Mouse (Mus musculus): ENCODE measurements around the gene Necap1. TPM values are rescaled to one million over a fixed set of nuclear protein-coding genes. Genes with fewer than 3 reads are reported as not detected.

Necap1 gene
- polyA plus RNA-seq, 2 experiments, result 49.3 to 58.3 TPM

DNA sequence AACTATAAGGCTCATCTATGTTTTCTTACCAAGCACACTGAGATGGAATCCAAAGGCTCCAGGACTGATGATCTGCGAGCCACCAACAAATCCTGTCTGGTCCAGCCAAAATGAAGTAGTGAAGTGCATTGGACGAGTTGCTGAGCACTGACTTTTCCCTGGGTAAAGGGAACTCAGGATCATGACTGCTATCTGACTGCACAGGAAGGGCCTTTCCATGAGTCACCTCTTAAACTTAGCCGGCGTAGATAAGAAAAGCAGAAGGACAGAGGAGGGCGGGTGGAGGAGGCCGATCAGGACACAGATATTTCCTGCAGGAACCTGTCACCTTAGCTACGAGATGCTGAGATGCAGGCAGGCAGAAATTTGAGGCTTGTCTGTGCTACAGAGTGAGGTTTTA lies 18.3 kb upstream of the Necap1 start, which contains the start of gene C3ar1:
Gene C3ar1, minus strand, starts transcription at position 207 of the 400 bp plus-strand sequence.
- no peaks in the 10 kb centered on the region for H3K4me1 ChIP-seq (ENCODE audit: control insufficient read depth, insufficient read depth, low read length)
- ATAC-seq (ENCODE audit: low FRiP score, low read depth) (no peak), DNase-seq (ENCODE audit: low spot score) (no peak)
- no peak within 1 kb of the TSS for H3K27ac ChIP-seq (replicated peaks; ENCODE audit: low read depth, low read length)
- no peak within 1 kb of the TSS for H3K4me3 ChIP-seq (replicated peaks; ENCODE audit: low read length)
- no peak within 1 kb of the TSS for H3K4me2 ChIP-seq (replicated peaks; ENCODE audit: low read depth, low read length, severe bottlenecking)
- H3K9me3 ChIP-seq (ENCODE audit: control insufficient read depth, low read length), result no peaks in the 10 kb centered on the region
- no peak for TF ChIP-seq POLR2A (IDR thresholded peaks at IDR 0.05; ENCODE audit: borderline replicate concordance, extremely low read depth, insufficient read depth, insufficient read length)
- H3K9ac ChIP-seq (ENCODE audit: low read depth, low read length, severe bottlenecking), result no peak within 1 kb of the TSS
- WGBS, result 85% methylated on average over 7 of the region's 7 CpGs
- H3K27me3 ChIP-seq (ENCODE audit: control insufficient read depth, insufficient read depth, low read length), result no peaks in the 10 kb centered on the region
- H3K36me3 ChIP-seq (ENCODE audit: control insufficient read depth, insufficient read depth, low read length), result no peaks in the 10 kb centered on the region

DNA sequence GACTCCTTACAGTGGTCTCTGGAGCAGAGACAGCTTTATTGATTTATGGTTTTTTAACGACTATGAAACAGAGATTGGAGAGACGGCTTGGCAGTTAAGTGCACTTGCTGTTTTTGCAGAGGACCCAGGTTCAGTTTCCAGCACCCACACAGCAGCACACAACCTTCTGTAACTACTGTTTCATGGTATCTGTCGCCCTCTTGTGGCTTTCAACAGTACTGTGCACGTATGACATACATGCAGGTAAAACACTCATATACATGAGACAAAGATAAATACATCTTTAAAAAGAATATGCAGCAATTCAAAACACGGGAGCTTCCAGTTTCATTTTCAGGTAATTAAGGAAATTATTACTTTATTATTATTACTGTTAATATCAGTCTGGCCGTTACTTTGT lies 11.8 kb upstream of the Necap1 start:
- H3K4me1 ChIP-seq (ENCODE audit: control insufficient read depth, insufficient read depth, low read length), result no peaks in the 10 kb centered on the region
- DNase-seq (ENCODE audit: low spot score), result no peak
- 71% methylated on average over 6 of the region's 6 CpGs for WGBS
- H3K36me3 ChIP-seq (ENCODE audit: control insufficient read depth, insufficient read depth, low read length), result no peaks in the 10 kb centered on the region
- H3K27me3 ChIP-seq (ENCODE audit: control insufficient read depth, insufficient read depth, low read length), result no peaks in the 10 kb centered on the region
- no peak overlapping the region for H3K4me2 ChIP-seq (replicated peaks; ENCODE audit: low read depth, low read length, severe bottlenecking)
- H3K9me3 ChIP-seq (ENCODE audit: control insufficient read depth, low read length), result peaks cover 9% of the 10 kb centered on the region
- no peak overlapping the region for H3K9ac ChIP-seq (ENCODE audit: low read depth, low read length, severe bottlenecking)
- ATAC-seq (ENCODE audit: low FRiP score, low read depth), result no peak
- H3K4me3 ChIP-seq (replicated peaks; ENCODE audit: low read length), result no peak overlapping the region
- TF ChIP-seq POLR2A (IDR thresholded peaks at IDR 0.05; ENCODE audit: borderline replicate concordance, extremely low read depth, insufficient read depth, insufficient read length), result no peak
- H3K27ac ChIP-seq (replicated peaks; ENCODE audit: low read depth, low read length), result no peak overlapping the region

DNA sequence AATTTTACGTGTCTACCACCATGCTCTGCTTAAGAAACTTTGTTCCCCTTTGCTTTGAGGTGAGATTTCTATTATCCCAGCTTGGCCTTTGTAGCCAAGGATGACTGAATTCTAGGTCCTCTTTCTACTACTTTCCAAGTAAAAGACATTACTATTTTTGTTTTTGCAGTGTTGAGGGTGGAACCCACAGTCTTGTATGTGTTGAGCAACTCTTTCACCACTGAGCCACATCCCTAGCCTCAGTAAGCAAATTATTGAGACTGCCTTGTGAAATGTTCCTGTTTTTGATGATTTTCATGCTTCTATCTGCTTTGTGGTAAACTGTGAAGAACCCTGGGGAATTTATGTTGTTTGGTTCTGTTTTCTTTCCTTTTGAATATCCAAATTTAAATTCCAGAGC lies 11.4 kb upstream of the Necap1 start:
- 93% methylated on average over 1 of the region's 1 CpGs for WGBS
- no peak for TF ChIP-seq POLR2A (IDR thresholded peaks at IDR 0.05; ENCODE audit: borderline replicate concordance, extremely low read depth, insufficient read depth, insufficient read length)
- ATAC-seq (ENCODE audit: low FRiP score, low read depth) (no peak), DNase-seq (ENCODE audit: low spot score) (no peak)
- Histone ChIP-seq H3K4me1 (ENCODE audit: control insufficient read depth, insufficient read depth, low read length) (no peaks in the 10 kb centered on the region), H3K4me3 (replicated peaks; ENCODE audit: low read length) (no peak overlapping the region), H3K4me2 (replicated peaks; ENCODE audit: low read depth, low read length, severe bottlenecking) (no peak overlapping the region), H3K9me3 (ENCODE audit: control insufficient read depth, low read length) (peaks cover 9% of the 10 kb centered on the region), H3K9ac (ENCODE audit: low read depth, low read length, severe bottlenecking) (no peak overlapping the region), H3K27me3 (ENCODE audit: control insufficient read depth, insufficient read depth, low read length) (no peaks in the 10 kb centered on the region), H3K27ac (replicated peaks; ENCODE audit: low read depth, low read length) (no peak overlapping the region), H3K36me3 (ENCODE audit: control insufficient read depth, insufficient read depth, low read length) (no peaks in the 10 kb centered on the region)

DNA sequence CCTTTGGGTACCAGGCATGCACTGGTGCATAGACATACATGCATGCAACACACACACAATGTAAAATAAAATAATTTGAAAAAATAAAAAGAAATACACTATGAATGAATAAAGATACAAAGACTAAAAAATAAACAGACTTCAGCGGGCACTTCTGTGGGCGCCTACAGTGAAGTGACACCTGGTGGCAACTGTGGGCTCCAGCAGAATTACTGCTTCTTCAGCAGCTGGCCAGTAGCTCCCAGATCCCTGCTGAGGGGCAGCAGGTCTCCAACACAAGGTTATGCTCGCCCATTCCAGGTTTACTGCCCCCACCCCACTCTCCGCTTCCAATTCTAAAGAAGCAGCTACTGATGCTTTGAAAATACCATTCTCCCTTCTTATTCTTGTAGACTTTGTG lies 6.4 kb upstream of the Necap1 start:
- no peak overlapping the region for H3K9ac ChIP-seq (ENCODE audit: low read depth, low read length, severe bottlenecking)
- no peaks in the 10 kb centered on the region for H3K4me1 ChIP-seq (ENCODE audit: control insufficient read depth, insufficient read depth, low read length)
- no peaks in the 10 kb centered on the region for H3K27me3 ChIP-seq (ENCODE audit: control insufficient read depth, insufficient read depth, low read length)
- no peaks in the 10 kb centered on the region for H3K36me3 ChIP-seq (ENCODE audit: control insufficient read depth, insufficient read depth, low read length)
- no peak for TF ChIP-seq POLR2A (IDR thresholded peaks at IDR 0.05; ENCODE audit: borderline replicate concordance, extremely low read depth, insufficient read depth, insufficient read length)
- DNase-seq (ENCODE audit: low spot score) (no peak), ATAC-seq (ENCODE audit: low FRiP score, low read depth) (no peak)
- H3K4me2 ChIP-seq (replicated peaks; ENCODE audit: low read depth, low read length, severe bottlenecking), result no peak overlapping the region
- no peaks in the 10 kb centered on the region for H3K9me3 ChIP-seq (ENCODE audit: control insufficient read depth, low read length)
- no peak overlapping the region for H3K27ac ChIP-seq (replicated peaks; ENCODE audit: low read depth, low read length)
- WGBS, result 62% methylated on average over 4 of the region's 4 CpGs
- no peak overlapping the region for H3K4me3 ChIP-seq (replicated peaks; ENCODE audit: low read length)

DNA sequence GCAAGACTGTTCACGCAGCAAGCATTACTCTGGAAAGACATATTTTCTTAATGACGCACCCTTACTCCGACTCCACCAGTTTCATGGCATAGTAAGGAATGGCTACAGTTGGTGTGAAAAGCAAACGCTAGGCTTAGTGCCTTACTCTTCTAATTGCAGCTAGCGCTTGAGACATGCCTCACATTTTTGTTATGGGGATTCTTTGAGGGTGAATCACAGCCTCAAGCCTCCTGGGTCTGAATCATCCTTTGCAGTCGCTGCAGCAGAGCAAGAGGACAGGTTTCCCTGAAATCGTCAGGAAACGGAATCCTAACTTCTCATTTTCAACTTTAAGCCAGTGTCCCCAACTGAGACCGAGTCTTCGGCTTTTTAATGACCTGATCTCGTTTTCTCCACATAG lies 4.4 kb upstream of the Necap1 start:
- TF ChIP-seq POLR2A (IDR thresholded peaks at IDR 0.05; ENCODE audit: borderline replicate concordance, extremely low read depth, insufficient read depth, insufficient read length), result no peak
- WGBS, result 77% methylated on average over 11 of the region's 11 CpGs
- no peak overlapping the region for H3K9ac ChIP-seq (ENCODE audit: low read depth, low read length, severe bottlenecking)
- no peak for ATAC-seq (ENCODE audit: low FRiP score, low read depth)
- H3K9me3 ChIP-seq (ENCODE audit: control insufficient read depth, low read length), result no peaks in the 10 kb centered on the region
- DNase-seq (ENCODE audit: low spot score), result no peak
- no peaks in the 10 kb centered on the region for H3K27me3 ChIP-seq (ENCODE audit: control insufficient read depth, insufficient read depth, low read length)
- H3K36me3 ChIP-seq (ENCODE audit: control insufficient read depth, insufficient read depth, low read length), result no peaks in the 10 kb centered on the region
- no peak overlapping the region for H3K4me2 ChIP-seq (replicated peaks; ENCODE audit: low read depth, low read length, severe bottlenecking)
- H3K27ac ChIP-seq (replicated peaks; ENCODE audit: low read depth, low read length), result no peak overlapping the region
- no peak overlapping the region for H3K4me3 ChIP-seq (replicated peaks; ENCODE audit: low read length)
- H3K4me1 ChIP-seq (ENCODE audit: control insufficient read depth, insufficient read depth, low read length), result no peaks in the 10 kb centered on the region

DNA sequence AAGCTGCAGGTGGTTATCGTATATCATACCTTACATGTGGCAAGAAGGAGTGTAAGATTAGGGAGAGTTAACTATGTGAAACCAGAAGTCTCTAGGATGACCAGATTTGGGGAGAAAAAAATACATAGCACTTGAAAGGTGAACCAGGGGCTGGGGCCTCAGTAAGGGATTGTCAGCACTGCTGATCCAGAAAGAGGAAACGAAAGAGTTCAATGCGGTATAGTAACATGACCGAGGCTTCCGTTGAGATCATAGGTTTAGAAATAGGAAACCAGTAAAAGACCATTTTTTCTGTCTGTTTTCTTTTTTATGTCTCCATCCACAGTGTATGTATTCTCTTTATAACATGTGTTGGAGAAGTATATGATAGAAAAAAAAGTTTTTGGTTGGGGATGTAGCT lies 1.5 kb upstream of the Necap1 start:
- H3K9ac ChIP-seq (ENCODE audit: low read depth, low read length, severe bottlenecking), result no peak overlapping the region
- 95% methylated on average over 5 of the region's 5 CpGs for WGBS
- no peak for DNase-seq (ENCODE audit: low spot score)
- H3K9me3 ChIP-seq (ENCODE audit: control insufficient read depth, low read length), result no peaks in the 10 kb centered on the region
- peaks cover 7% of the 10 kb centered on the region for H3K4me1 ChIP-seq (ENCODE audit: control insufficient read depth, insufficient read depth, low read length)
- no peak overlapping the region for H3K27ac ChIP-seq (replicated peaks; ENCODE audit: low read depth, low read length)
- ATAC-seq (ENCODE audit: low FRiP score, low read depth), result no peak
- H3K4me2 ChIP-seq (replicated peaks; ENCODE audit: low read depth, low read length, severe bottlenecking), result no peak overlapping the region
- peaks cover 10% of the 10 kb centered on the region; the same call in 1 of the 2 replicates for H3K36me3 ChIP-seq (ENCODE audit: control insufficient read depth, insufficient read depth, low read length)
- no peak for TF ChIP-seq POLR2A (IDR thresholded peaks at IDR 0.05; ENCODE audit: borderline replicate concordance, extremely low read depth, insufficient read depth, insufficient read length)
- H3K4me3 ChIP-seq (replicated peaks; ENCODE audit: low read length), result no peak overlapping the region
- no peaks in the 10 kb centered on the region for H3K27me3 ChIP-seq (ENCODE audit: control insufficient read depth, insufficient read depth, low read length)

Data from limb, embryonic 14.5 days (tissue).